Mouse (Mus musculus) testis, adult 2 months (tissue): ENCODE measurements around the gene Gm17571.

Source experiments
- CTCF ChIP-seq: fragments of 200-500 bp; IDR thresholded peaks from 2 replicates; pipeline ENCODE4 v1.5.1; 2012; ENCODE audit warnings: low read depth, mild to moderate bottlenecking, inconsistent platforms, low read length, moderate library complexity; ENCODE audit not compliant: control insufficient read depth, insufficient read depth, insufficient replicate concordance
- POLR2A ChIP-seq: fragments of 200-500 bp; IDR thresholded peaks from 2 replicates; pipeline ENCODE4 v1.6.1; 2012; ENCODE audit warnings: low read depth, mild to moderate bottlenecking, inconsistent platforms, low read length, moderate library complexity; ENCODE audit not compliant: control insufficient read depth

- TF ChIP-seq POLR2A (no peak), CTCF (no peak)
These were observed 19.8 kb upstream of the Gm17571 start for GRCm38 (mm10) chr9:13466351-13466750.
